Mouse (Mus musculus): ENCODE results near the gene Spns3. TPM values are rescaled to one million over a fixed set of nuclear protein-coding genes. Genes with fewer than 3 reads are reported as not detected.

Spns3 gene
- polyA plus RNA-seq, 1 experiment, result 8.5 TPM

- TF ChIP-seq POLR2A (IDR thresholded peaks at IDR 0.05; ENCODE audit: low read depth, low read length) (no peak), CTCF (IDR thresholded peaks at IDR 0.05; ENCODE audit: extremely low read depth, insufficient read length, insufficient replicate concordance, low read depth, low read length) (no peak)
- Histone ChIP-seq H3K27me3 (ENCODE audit: control insufficient read depth, insufficient read depth, low read length) (no peaks in the 10 kb centered on the region), H3K36me3 (ENCODE audit: control insufficient read depth, insufficient read depth, low read length) (no peaks in the 10 kb centered on the region), H3K4me3 (ENCODE audit: low read depth, low read length) (no peak overlapping the region), H3K4me1 (ENCODE audit: control insufficient read depth, insufficient read depth, insufficient read length, low read length) (peaks cover 42% of the 10 kb centered on the region), H3K27ac (ENCODE audit: insufficient read depth, low read depth, low read length) (no peak overlapping the region)
- WGBS, result 45% methylated on average over 5 of the region's 5 CpGs
Measured at GRCm38 (mm10) chr11:72477182-72477581, 73.1 kb downstream of the Spns3 start.

- no peak overlapping the region for H3K4me3 ChIP-seq (ENCODE audit: low read depth, low read length)
- peaks cover 35% of the 10 kb centered on the region for H3K4me1 ChIP-seq (ENCODE audit: control insufficient read depth, insufficient read depth, insufficient read length, low read length)
- no peaks in the 10 kb centered on the region for H3K27me3 ChIP-seq (ENCODE audit: control insufficient read depth, insufficient read depth, low read length)
- H3K36me3 ChIP-seq (ENCODE audit: control insufficient read depth, insufficient read depth, low read length), result no peaks in the 10 kb centered on the region
- H3K27ac ChIP-seq (ENCODE audit: insufficient read depth, low read depth, low read length), result peak overlapping the region; percentile 84
- no peak for TF ChIP-seq CTCF (IDR thresholded peaks at IDR 0.05; ENCODE audit: extremely low read depth, insufficient read length, insufficient replicate concordance, low read depth, low read length)
- peak; percentile 22; the same call in 1 of the 2 replicates for TF ChIP-seq POLR2A (IDR thresholded peaks at IDR 0.05; ENCODE audit: low read depth, low read length)
- 71% methylated on average over 7 of the region's 7 CpGs for WGBS
Measured at GRCm38 (mm10) chr11:72476074-72476625, 74.2 kb downstream of the Spns3 start.

- WGBS, result 71% methylated on average over 7 of the region's 7 CpGs
- H3K36me3 ChIP-seq (ENCODE audit: control insufficient read depth, insufficient read depth, low read length), result no peaks in the 10 kb centered on the region
- H3K27ac ChIP-seq (ENCODE audit: insufficient read depth, low read depth, low read length), result peak overlapping the region; percentile 84
- no peak overlapping the region for H3K4me3 ChIP-seq (ENCODE audit: low read depth, low read length)
- TF ChIP-seq POLR2A (IDR thresholded peaks at IDR 0.05; ENCODE audit: low read depth, low read length) (no peak), CTCF (IDR thresholded peaks at IDR 0.05; ENCODE audit: extremely low read depth, insufficient read length, insufficient replicate concordance, low read depth, low read length) (no peak)
- no peaks in the 10 kb centered on the region for H3K27me3 ChIP-seq (ENCODE audit: control insufficient read depth, insufficient read depth, low read length)
- H3K4me1 ChIP-seq (ENCODE audit: control insufficient read depth, insufficient read depth, insufficient read length, low read length), result peaks cover 35% of the 10 kb centered on the region
Measured at GRCm38 (mm10) chr11:72475408-72475807, 74.9 kb downstream of the Spns3 start.

GRCm38 (mm10) chr11:72474926-72475325 is 75.4 kb downstream of the Spns3 start:
- Histone ChIP-seq H3K27ac (ENCODE audit: insufficient read depth, low read depth, low read length) (peak overlapping the region; percentile 89), H3K27me3 (ENCODE audit: control insufficient read depth, insufficient read depth, low read length) (no peaks in the 10 kb centered on the region), H3K4me3 (ENCODE audit: low read depth, low read length) (peak overlapping the region; percentile 12; the same call in 1 of the 2 replicates), H3K4me1 (ENCODE audit: control insufficient read depth, insufficient read depth, insufficient read length, low read length) (peaks cover 38% of the 10 kb centered on the region), H3K36me3 (ENCODE audit: control insufficient read depth, insufficient read depth, low read length) (no peaks in the 10 kb centered on the region)
- WGBS, result 42% methylated on average over 3 of the region's 3 CpGs
- TF ChIP-seq CTCF (IDR thresholded peaks at IDR 0.05; ENCODE audit: extremely low read depth, insufficient read length, insufficient replicate concordance, low read depth, low read length) (no peak), POLR2A (IDR thresholded peaks at IDR 0.05; ENCODE audit: low read depth, low read length) (no peak)

- Histone ChIP-seq H3K4me1 (ENCODE audit: control insufficient read depth, insufficient read depth, insufficient read length, low read length) (peaks cover 45% of the 10 kb centered on the region), H3K4me3 (ENCODE audit: low read depth, low read length) (no peak overlapping the region), H3K27ac (ENCODE audit: insufficient read depth, low read depth, low read length) (peak overlapping the region; percentile 89), H3K27me3 (ENCODE audit: control insufficient read depth, insufficient read depth, low read length) (no peaks in the 10 kb centered on the region), H3K36me3 (ENCODE audit: control insufficient read depth, insufficient read depth, low read length) (no peaks in the 10 kb centered on the region)
- no peak for TF ChIP-seq CTCF (IDR thresholded peaks at IDR 0.05; ENCODE audit: extremely low read depth, insufficient read length, insufficient replicate concordance, low read depth, low read length)
- no peak for TF ChIP-seq POLR2A (IDR thresholded peaks at IDR 0.05; ENCODE audit: low read depth, low read length)
- WGBS, result 68% methylated on average over 4 of the region's 4 CpGs
Measured at GRCm38 (mm10) chr11:72473540-72473939, 76.8 kb downstream of the Spns3 start.

GRCm38 (mm10) chr11:72471381-72471780 is 78.9 kb downstream of the Spns3 start:
- no peaks in the 10 kb centered on the region for H3K36me3 ChIP-seq (ENCODE audit: control insufficient read depth, insufficient read depth, low read length)
- no peaks in the 10 kb centered on the region for H3K27me3 ChIP-seq (ENCODE audit: control insufficient read depth, insufficient read depth, low read length)
- 84% methylated on average over 6 of the region's 6 CpGs for WGBS
- no peak overlapping the region for H3K4me3 ChIP-seq (ENCODE audit: low read depth, low read length)
- peaks cover 62% of the 10 kb centered on the region for H3K4me1 ChIP-seq (ENCODE audit: control insufficient read depth, insufficient read depth, insufficient read length, low read length)
- TF ChIP-seq CTCF (IDR thresholded peaks at IDR 0.05; ENCODE audit: extremely low read depth, insufficient read length, insufficient replicate concordance, low read depth, low read length) (no peak), POLR2A (IDR thresholded peaks at IDR 0.05; ENCODE audit: low read depth, low read length) (no peak)
- H3K27ac ChIP-seq (ENCODE audit: insufficient read depth, low read depth, low read length), result no peak overlapping the region

GRCm38 (mm10) chr11:72470004-72470403 is 80.3 kb downstream of the Spns3 start:
- Histone ChIP-seq H3K27me3 (ENCODE audit: control insufficient read depth, insufficient read depth, low read length) (no peaks in the 10 kb centered on the region), H3K4me1 (ENCODE audit: control insufficient read depth, insufficient read depth, insufficient read length, low read length) (peaks cover 54% of the 10 kb centered on the region), H3K36me3 (ENCODE audit: control insufficient read depth, insufficient read depth, low read length) (no peaks in the 10 kb centered on the region), H3K4me3 (ENCODE audit: low read depth, low read length) (no peak overlapping the region), H3K27ac (ENCODE audit: insufficient read depth, low read depth, low read length) (no peak overlapping the region)
- no peak for TF ChIP-seq CTCF (IDR thresholded peaks at IDR 0.05; ENCODE audit: extremely low read depth, insufficient read length, insufficient replicate concordance, low read depth, low read length)
- TF ChIP-seq POLR2A (IDR thresholded peaks at IDR 0.05; ENCODE audit: low read depth, low read length), result no peak
- WGBS, result 70% methylated on average over 4 of the region's 4 CpGs
